Mouse (Mus musculus) mesoderm, embryonic 11.5 days (tissue): ENCODE measurements around the gene Ephb2.
A peak's percentile ranks its signal among the peaks of the same experiment; 100 is the strongest.

ENCODE experiments used
- DNase-seq: peaks from one replicate; pipeline ENCODE4 v3.0.0-alpha.2; 2012; ENCODE audit warnings: low read depth, low spot score

The Ephb2 gene

DNA sequence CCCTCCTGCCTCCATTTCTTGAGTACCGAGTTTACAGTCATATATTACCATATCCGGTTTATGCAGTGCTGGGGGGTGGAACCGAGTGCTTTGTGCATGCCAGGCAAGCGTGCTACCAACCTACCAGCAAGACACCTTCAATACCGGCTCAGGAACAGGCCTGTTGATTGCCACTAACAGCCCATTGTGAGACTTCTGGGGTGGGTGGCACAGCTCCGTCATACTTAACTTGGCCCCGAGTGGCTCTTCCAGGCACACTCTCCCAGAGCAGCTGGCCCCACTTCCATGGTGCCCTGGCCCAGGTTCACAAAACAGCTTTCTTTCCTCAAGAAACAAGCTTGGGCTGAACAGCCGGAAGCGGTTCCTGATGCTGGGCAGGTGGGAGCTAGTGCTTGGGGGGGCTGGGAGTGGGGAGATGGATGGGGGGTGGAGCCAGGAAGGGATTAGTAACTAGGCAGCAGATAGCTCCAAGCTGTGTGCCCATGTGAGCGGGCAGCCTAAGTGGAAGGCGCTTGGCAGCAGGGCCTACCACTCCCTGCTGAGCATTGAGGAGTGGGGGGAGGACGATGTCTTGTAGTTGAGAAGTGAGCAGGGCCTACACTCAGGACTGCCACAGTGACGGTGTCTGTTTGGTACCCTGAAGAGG is 183.8 kb downstream of the Ephb2 start:
- DNase-seq, result no peak

DNA sequence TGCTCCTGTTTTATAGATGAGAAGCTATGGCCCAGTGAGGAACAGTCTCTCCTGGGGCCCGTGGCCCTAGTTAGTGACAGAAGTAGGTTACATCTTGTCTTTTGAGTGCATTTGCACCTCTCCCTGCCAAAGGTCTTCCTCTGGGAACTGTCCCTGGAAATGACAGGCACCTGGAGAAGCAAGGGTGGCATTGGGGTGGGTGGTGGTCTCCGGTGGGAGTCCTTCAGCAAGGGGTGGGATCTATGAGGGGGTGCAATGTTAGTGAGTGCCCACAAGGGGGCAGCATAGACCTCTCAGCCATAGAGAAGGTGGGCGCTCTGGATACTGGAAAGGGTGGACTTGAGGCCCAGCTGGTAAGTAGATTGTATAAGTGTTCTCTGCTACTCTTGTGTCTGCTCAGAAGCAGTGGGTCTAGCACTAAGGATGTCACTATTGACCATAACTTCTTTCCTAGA is 184.4 kb downstream of the Ephb2 start:
- peak; percentile 79 for DNase-seq

- no peak for DNase-seq
Measured at GRCm38 (mm10) chr4:136650261-136650660, 185.5 kb downstream of the Ephb2 start.

DNA sequence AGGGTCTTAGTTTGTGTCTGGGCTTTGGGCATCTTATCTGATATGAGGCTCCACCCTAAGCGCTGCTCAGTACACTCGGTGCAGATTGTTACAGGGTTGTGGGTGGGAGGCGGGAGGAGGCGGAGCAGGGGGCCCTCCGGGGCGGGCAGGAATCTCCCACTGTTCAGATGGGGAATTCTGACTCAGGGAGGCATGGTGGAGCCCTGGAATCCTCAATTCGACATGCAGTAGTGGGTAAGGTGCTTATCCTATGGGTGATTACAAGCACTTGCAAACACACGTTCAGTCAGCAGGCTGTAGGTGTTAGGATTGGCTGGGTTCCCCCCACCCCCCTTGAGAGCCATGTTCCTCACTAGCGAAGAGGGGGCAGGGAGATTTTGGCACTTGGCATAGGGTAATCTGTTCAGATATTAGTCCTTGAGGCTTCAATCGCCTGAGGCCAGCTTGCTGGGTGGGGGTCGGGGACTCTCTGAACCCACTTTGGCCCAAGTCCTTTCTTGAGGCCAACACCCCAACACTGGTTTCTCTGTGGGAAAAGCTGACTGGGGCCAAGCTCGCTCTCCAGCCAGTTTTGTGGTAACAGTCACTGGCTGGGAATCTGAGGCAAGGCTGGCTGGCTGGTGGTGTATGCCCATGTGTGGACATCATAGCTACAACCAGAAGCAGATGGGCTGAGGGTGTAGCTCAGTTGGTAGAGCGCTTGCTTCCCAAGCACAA is 186.2 kb downstream of the Ephb2 start:
- DNase-seq, result no peak

- DNase-seq, result peak; percentile 86
Measured at GRCm38 (mm10) chr4:136648922-136649479, 186.8 kb downstream of the Ephb2 start.

- no peak for DNase-seq
Measured at GRCm38 (mm10) chr4:136638890-136639289, 196.9 kb downstream of the Ephb2 start.

GRCm38 (mm10) chr4:136638230-136638750 is 197.5 kb downstream of the Ephb2 start:
- no peak for DNase-seq

DNA sequence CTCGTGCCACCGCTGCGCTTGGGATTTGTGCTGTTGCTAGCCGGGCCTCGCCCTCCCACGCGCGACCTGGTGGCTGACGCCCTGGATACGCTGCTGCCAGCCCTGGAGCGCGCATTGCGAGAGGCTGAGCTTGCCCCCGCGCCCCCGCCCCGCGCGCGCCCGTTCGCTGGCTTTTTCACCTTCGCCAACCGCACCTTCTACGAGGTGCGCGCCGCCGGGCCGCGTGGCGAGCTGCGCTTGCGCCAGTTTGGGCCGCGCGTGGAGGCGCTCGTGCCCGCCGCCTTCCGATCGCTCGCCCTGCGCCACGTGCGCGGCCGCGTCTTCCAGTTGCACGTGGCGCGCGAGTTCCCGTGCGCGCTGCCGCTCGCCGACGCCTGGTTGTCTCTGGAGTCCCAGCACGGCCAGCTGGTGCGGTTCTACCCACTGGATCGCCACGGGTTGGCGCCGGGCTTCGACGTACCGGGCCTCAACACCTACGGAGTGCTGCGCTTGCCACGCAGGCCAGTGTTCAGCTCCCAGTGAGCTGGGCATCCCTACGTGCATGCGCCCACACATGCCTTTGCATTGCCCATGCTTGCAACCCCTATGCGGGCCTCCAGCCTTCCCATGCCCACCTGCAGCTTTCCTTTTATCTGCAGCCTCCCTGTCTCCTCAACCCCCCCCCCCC is 198.1 kb downstream of the Ephb2 start:
- DNase-seq, result peak; percentile 52

- no peak for DNase-seq
Measured at GRCm38 (mm10) chr4:136636983-136637562, 198.7 kb downstream of the Ephb2 start.

DNA sequence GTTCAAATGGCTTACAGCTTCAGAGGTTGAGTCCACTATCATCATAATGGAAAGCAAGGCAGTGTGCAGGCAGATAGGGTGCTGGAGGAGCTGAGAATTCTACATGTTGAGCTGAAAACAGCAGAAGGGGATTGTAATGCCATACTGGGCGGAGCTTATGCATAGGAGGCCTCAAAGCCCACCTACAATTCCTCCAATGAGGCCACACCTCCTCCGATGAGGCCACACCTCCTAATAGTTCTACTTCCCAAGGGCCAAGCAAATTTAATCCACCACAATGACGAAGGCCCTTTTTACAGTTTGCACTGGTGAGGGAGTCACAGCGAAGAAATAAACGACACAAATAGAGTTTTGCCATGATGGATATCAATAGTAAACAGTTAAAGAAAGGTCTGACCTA is 199.3 kb downstream of the Ephb2 start:
- no peak for DNase-seq

DNA sequence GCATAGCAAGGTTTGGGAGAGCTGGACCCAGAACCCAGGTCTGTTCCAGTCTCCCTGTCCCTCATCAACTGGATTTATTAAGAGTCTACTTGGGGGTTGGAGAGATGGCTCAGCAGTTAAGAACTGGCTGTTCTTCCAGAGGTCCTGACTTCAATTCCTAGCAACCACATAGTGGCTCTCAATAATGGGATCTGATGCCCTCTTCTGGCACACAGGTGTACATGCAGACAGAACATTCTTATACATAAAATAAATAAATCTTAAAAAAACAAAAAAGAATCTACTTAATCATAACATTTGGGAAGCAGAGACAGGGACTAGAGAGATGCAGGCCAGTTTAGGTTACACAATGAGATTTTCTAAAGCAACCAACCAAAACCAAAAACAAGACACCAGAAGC is 199.8 kb downstream of the Ephb2 start:
- no peak for DNase-seq

DNA sequence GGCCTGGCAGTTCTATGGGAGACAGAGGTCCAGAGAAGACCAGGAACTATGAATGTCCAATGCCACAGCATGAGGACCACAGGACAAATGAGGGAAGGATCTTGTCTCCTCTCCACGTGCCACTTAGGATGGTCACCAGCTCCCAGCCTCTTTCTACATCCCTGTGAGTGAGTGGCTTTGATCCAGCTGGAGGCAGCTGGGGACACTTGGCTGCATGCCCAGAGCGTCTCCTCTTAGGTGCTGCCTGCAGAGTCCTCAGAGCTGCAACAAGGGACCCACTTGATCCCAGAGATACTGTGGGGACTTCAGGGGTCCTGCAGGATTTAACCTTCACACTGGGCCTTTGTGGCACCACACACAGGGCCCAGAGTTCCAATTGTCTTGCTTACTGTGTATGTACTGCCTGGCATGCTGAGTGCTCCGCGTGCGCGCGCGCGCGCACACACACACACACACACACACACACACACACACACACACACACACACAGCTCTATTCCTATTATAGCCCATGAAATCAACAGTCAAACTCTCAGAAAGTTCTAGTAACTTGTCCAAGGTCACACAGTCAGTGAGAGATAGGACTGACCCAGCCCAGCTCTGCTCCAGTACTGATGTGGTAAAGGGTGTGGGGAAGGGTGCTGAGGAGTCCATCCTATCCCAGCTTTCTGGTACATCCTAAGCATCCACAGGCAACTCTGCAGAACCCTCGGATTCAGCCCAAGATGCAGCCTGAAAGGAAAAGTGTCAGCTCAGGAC is 204.4 kb downstream of the Ephb2 start:
- no peak for DNase-seq

DNA sequence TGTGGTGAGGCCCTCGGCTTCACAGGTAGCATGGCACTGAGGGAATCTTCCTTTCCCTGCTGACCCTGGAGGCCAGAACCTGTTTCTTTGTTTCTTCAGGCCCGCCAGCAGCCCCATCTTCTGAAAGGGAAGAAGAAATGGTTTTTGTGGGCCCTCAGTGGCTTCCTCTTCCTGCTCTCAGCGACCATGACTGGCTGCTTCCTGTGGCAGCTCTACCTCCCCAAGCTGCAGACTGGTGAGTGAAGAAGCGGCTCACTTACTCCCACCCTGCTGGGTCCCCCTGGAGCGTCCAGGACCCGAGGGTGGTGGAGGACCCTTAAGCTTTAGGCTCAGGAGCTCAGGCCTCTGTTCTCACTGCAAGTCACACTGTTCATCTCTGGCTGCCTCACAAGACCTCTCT is 209.2 kb downstream of the Ephb2 start:
- no peak for DNase-seq

DNA sequence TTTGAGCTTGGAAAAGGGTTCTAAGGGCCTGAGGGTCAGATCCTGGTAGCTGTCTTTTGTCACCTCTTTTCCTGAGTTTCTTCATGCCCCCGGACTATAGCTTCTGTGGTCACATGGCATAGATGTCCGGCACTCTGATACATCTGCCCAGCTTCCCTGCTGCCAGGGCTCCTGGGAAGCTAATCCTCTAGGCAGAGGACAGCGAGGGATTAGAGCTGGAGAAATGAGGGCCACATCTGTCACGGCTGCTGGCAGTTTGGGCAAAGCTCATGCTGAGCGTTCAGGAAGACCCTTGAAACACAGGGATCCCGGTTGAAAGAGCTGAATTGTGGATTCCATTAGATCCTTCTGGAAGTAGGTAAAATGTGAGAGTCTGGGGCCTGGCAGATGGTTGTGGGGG is 213.4 kb downstream of the Ephb2 start, which contains the start of gene Lactbl1:
Lactbl1 (plus strand) TSS at position 234 of the 400 bp plus-strand sequence.
- no peak for DNase-seq

- no peak for DNase-seq
Measured at GRCm38 (mm10) chr4:136621956-136622355, 213.8 kb downstream of the Ephb2 start.

GRCm38 (mm10) chr4:136621336-136621735 is 214.5 kb downstream of the Ephb2 start:
- DNase-seq, result peak; percentile 74

DNA sequence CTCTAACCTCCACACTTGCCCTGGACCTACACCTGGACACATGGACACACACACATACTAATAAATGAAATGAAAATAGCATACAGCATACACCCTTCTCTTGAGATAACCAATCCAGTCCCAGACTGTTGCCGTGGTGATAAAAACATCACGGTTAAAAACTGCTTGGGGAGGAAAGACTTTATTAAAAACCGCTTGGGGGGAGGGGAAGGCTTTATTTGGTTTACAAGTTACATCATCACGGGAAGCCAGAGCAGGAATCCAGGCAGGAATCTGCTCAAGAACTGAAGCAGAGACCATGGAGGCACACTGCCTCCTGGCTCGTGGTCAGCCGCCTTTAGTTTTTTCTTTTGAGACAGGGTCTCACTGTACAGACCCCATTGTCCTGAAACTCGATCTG is 222.1 kb downstream of the Ephb2 start:
- DNase-seq, result no peak

DNA sequence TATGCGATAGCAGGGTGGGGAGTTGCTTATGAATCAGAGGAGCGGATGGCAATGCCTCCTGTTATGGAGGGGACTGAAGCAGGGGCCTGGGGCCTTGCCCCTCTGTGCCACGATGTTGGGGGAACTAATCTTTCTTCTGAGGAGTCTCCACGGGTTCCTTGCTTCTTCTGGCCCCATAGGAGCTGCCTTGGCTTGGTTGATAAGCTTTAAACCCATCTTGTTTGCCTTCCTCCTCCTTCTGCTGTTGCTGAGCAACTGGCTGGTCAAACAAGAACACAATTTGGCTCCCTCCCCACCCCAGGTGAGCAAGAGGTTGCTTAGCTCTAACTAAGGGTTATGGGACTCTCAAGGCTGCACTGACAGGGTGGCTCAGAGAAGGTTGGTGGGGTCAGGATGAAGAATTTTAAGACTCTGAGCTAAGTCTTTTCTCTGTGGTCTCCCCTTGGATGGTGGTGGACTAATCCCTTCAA is 225.4 kb downstream of the Ephb2 start, which contains the start of gene Tex46:
Tex46 (plus strand) TSS at position 51 of the 470 bp plus-strand sequence.
- no peak for DNase-seq

DNA sequence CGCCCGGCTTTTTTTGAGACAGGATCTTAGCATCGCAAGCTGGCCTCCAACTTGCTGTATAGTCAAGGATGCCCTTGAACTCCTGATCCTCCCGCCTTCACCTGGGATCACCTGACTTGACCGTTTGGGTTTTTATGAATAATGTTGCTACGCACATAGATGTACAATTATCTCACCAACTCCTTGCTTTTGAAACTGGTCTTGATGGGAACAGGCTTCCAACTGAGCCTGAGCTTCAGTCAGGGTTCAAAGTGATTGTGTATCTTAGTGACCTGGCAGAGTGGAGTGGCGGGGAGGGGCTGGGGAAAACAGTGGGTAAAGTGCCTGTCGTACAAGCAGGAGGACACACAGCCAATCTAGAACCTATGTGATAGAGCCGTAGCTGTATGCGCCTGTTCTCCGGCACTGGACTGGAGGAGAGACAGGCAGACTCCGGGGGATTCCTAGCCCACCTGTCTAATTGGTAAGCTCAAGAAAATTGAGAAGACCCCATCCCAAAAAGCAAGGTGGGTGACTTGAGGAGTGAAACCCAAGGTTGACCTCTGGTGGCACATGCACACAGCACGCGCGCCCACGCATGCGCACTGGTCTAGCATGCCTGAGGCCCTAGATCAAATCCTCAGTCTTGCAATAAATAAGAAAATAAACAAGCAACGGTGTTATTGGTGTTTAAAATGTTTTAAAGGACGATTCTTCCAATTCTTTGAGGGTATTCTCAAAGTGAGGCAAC is 229.9 kb downstream of the Ephb2 start:
- no peak for DNase-seq

DNA sequence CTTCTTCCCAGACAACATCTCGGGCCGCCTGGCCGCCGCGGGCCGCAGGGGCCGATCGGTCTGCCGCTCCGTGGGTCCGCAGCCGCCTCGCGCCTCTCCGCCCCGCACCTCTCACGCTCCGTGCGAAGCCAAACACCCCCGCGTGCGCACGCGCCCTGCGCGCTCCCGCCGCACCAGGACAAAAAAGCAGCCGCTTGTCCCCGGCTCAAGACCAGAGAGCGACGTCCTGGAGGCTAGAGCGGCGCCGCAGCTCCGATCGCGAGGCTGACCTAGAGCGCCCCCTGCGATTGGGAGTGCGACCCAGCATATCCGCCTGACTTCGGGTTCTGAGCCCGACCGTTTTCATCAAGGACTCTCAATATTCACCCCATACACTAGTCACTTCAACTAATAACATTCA is 233.2 kb downstream of the Ephb2 start, which contains the start of gene Kdm1a:
Kdm1a (minus strand) TSS at position 156 of the 400 bp plus-strand sequence.
- peak; percentile 97 for DNase-seq
